Mouse (Mus musculus) liver, adult 10 weeks (tissue): ENCODE results near the gene Tas2r104. TPM values are rescaled to one million over a fixed set of nuclear protein-coding genes. Genes with fewer than 3 reads are reported as not detected.

ENCODE experiments used
- polyA plus RNA-seq: library from polyadenylated mRNA; stranded (reverse); fragments of 350-450 nt; fragmentation: Illumina TruSeq; extraction: RNeasy Lipid Tissue Mini Kit (QIAGEN cat#74804); gene quantifications from one replicate; pipeline ENCODE4 v1.2.3, GENCODE M21; 2014; ENCODE audit warnings: low read depth, low replicate concordance

The Tas2r104 gene
- polyA plus RNA-seq: not detected

DNA sequence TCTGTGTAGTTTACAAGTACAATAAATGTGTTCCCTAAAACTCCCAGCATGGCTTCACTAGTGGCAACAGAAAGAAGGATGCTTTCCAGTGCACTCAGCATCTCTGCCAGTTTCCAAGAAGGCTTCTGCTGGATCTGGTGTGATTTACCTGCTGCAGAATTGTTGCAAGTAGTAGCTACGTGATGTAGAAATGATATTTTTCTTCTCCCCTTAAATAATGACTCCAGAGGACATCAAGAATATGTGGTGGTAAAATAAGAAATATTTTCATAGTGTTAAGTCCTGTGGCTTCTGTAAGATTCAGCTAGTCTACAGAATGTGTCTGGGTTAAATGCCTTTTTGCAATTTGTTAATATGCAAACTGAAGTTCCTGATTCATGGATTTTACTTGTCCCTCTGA is at the start of gene Tas2r104:
TSS of gene Tas2r104 (minus strand) at position 101 of the 400 bp plus-strand sequence.

DNA sequence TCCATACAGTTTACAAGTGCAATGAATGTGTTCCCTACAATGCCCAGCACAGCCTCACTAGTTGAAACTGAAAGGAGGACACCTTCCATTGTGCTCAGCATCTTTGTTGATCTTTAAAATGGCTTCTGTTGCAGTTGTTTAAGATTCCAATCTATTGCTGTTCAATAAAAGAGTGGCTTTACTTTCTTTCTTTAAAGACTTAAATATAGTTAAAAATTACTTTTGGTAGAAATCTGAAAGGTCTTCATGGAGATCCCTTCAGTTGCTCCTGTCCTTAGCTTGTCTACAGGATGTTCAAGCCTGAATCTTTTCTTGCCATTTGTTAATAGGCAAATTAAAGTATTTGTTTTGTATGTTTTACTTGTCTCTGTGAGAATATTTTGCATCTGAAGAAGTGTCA is 4.4 kb upstream of the Tas2r104 start, which contains the start of gene Tas2r114:
TSS of gene Tas2r114 (minus strand) at position 101 of the 400 bp plus-strand sequence.

DNA sequence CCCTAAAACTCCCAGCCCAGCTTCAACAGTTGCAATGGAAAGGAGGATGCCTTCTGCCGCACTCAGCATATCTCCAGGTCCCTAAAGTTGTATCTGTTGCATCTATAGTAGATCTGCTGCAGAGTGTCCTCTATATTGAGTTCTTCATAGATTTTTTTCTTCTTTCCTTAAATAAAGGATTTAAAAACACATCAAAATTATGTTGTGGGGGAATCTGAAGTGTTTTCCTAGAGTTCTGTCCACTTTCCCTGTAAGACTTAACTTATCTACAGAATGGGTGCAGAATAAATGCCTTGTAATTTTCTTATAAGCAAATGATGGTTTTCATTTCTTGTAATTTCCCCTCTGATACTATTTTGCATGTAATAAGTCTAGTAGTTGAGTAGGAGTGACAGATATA is 1.9 kb upstream of the Tas2r104 start, which contains the start of gene Tas2r105:
TSS of gene Tas2r105 (minus strand) at position 101 of the 400 bp plus-strand sequence.

DNA sequence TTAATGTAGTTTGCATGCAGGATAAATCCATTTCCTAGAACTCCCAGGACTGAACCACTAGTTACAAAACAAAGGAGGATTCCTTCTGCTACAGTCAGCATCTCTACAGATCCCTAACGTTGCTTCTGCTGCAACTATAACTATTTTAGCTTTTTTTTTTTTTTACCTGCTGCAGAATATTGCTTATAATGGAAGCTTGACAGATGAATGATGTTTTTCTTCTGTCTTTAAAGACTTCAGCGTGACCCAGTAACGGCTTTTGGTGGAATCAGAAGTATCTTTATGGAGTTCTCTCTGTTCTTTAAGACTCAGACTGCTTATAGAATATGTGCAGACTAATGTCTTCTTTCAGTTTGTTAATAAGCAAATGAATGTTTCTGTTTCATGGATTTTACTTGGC is 6.8 kb downstream of the Tas2r104 start, which contains the start of gene Tas2r106:
TSS of gene Tas2r106 (minus strand) at position 101 of the 400 bp plus-strand sequence.

DNA sequence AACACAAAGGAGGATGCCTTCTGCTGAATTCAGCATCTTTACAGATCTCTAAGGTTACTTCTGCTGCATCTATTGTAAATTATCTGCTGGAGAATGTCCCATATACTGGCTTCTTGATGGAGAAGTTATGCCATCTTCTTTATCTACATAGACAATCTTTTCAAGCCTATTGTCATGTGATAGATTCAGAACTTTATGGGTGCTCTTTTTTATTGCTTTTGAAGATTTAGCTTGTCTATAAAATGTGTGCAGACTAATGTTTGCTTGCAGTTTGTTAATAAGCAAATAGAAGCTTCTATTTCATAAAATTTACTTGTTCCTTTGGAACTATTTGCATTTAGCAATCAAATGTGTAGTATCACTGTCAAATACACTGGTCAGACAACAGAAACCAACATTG is 25.5 kb downstream of the Tas2r104 start, which contains the start of gene Tas2r107:
TSS of gene Tas2r107 (minus strand) at position 101 of the 400 bp plus-strand sequence.

Other genes with a start within 250 kb of the Tas2r104 start
- gene 5430401F13Rik, start 199.3 kb downstream of the Tas2r104 start, polyA plus RNA-seq: not detected
- gene Gm6619, start 199.3 kb downstream of the Tas2r104 start, polyA plus RNA-seq: not detected
- gene Tas2r130, start 54.8 kb downstream of the Tas2r104 start, polyA plus RNA-seq: not detected
- not detected for gene Tas2r107, start 25.6 kb downstream of the Tas2r104 start, polyA plus RNA-seq
- gene Tas2r106, start 6.9 kb downstream of the Tas2r104 start, polyA plus RNA-seq: not detected
- gene Tas2r105, start 1.8 kb upstream of the Tas2r104 start, polyA plus RNA-seq: not detected
- not detected for gene Tas2r114, start 4.3 kb upstream of the Tas2r104 start, polyA plus RNA-seq